Mouse (Mus musculus): ENCODE data around the gene Nenf. TPM values are rescaled to one million over a fixed set of nuclear protein-coding genes. Genes with fewer than 3 reads are reported as not detected.

Nenf gene
- total and polyA plus RNA-seq, 2 experiments from 2014 or later, result 170 to 189 TPM

DNA sequence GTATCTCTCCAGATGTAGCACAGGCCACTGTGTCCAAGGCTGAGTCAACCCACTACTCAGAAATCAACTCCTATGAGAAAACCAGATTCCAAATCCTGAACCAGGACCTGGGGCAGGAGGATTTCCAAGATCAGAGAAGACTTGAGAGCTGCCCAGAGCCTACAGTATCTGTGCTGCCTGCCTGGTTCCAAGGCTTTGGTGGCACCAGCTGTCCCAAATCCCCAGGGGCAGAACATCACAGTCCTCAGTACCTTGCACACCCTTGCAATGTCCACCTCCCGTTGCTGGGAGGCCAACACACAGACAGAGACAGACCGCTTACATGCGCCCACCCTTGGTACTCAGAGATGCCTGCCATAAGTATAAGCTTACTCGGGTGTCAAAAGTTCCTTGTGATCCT, 19.7 kb downstream of the Nenf start:
- Histone ChIP-seq H3K9me3 (ENCODE audit: low read length) (no peaks in the 10 kb centered on the region), H3K27me3 (ENCODE audit: insufficient read depth, low read length) (no peaks in the 10 kb centered on the region), H3K4me3 (ENCODE audit: low read depth, low read length) (no peak overlapping the region), H3K4me1 (ENCODE audit: insufficient read depth) (no peaks in the 10 kb centered on the region), H3K4me2 (ENCODE audit: low read depth) (no peak overlapping the region), H3K36me3 (ENCODE audit: insufficient read depth) (no peaks in the 10 kb centered on the region), H3K9ac (no peak overlapping the region), H3K27ac (ENCODE audit: low read depth, low read length) (no peak overlapping the region)
- no peak for ATAC-seq
- no peak for DNase-seq
- no peak for TF ChIP-seq CTCF (IDR thresholded peaks at IDR 0.05; ENCODE audit: low read depth)
- WGBS, result 88% methylated on average over 4 of the region's 4 CpGs

DNA sequence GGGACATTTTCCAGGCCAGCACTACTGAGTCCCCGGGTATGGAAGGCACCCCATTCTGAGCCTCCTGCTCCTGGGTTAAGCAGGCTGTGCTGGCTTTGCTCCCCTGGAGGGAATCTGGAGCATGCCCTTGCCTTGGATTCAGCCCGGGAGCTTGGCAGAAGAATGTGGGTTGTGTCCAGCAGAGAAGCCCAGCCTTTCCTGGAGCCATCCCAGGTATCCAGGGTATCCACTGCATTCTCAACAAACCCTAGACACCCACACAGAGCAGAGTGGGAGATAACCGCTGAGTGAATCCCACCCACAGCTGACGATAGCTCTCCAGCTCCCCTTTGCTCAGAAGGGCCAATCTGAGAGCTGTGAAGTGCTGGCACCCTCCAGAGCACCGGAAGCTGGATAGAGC, 21.5 kb downstream of the Nenf start:
- no peaks in the 10 kb centered on the region for H3K27me3 ChIP-seq (ENCODE audit: insufficient read depth, low read length)
- no peak for TF ChIP-seq CTCF (IDR thresholded peaks at IDR 0.05; ENCODE audit: low read depth)
- H3K4me2 ChIP-seq (ENCODE audit: low read depth), result no peak overlapping the region
- peak; percentile 38 for ATAC-seq
- no peaks in the 10 kb centered on the region for H3K9me3 ChIP-seq (ENCODE audit: low read length)
- H3K4me3 ChIP-seq (ENCODE audit: low read depth, low read length), result no peak overlapping the region
- DNase-seq, result peak; percentile 17
- WGBS, result 62% methylated on average over 5 of the region's 5 CpGs
- H3K4me1 ChIP-seq (ENCODE audit: insufficient read depth), result no peaks in the 10 kb centered on the region
- H3K27ac ChIP-seq (ENCODE audit: low read depth, low read length), result no peak overlapping the region
- H3K9ac ChIP-seq, result no peak overlapping the region
- H3K36me3 ChIP-seq (ENCODE audit: insufficient read depth), result no peaks in the 10 kb centered on the region

DNA sequence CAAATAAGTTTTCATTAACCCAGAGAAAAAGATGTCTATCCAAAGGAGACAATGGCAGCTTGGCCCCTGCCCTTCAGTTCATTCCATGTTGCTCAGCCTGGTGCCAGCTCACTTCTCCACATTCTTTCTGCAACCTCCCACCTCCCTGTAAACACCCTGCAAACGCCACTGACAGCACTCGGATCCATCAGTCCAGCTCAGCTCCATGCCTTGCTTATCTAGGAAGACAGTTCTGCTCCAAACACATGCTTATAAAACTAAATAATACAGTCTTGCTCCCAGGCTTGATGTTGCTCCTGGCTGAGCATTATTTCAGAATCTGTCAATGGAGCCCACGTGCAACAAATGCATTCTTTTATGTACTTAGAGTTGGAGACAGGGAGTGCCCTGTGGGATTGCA, 22.2 kb downstream of the Nenf start:
- ATAC-seq, result no peak
- Histone ChIP-seq H3K36me3 (ENCODE audit: insufficient read depth) (no peaks in the 10 kb centered on the region), H3K4me1 (ENCODE audit: insufficient read depth) (no peaks in the 10 kb centered on the region), H3K4me2 (ENCODE audit: low read depth) (no peak overlapping the region), H3K4me3 (ENCODE audit: low read depth, low read length) (no peak overlapping the region), H3K27ac (ENCODE audit: low read depth, low read length) (no peak overlapping the region), H3K27me3 (ENCODE audit: insufficient read depth, low read length) (no peaks in the 10 kb centered on the region), H3K9me3 (ENCODE audit: low read length) (no peaks in the 10 kb centered on the region), H3K9ac (no peak overlapping the region)
- DNase-seq, result no peak
- WGBS, result 32% methylated on average over 3 of the region's 3 CpGs
- no peak for TF ChIP-seq CTCF (IDR thresholded peaks at IDR 0.05; ENCODE audit: low read depth)

DNA sequence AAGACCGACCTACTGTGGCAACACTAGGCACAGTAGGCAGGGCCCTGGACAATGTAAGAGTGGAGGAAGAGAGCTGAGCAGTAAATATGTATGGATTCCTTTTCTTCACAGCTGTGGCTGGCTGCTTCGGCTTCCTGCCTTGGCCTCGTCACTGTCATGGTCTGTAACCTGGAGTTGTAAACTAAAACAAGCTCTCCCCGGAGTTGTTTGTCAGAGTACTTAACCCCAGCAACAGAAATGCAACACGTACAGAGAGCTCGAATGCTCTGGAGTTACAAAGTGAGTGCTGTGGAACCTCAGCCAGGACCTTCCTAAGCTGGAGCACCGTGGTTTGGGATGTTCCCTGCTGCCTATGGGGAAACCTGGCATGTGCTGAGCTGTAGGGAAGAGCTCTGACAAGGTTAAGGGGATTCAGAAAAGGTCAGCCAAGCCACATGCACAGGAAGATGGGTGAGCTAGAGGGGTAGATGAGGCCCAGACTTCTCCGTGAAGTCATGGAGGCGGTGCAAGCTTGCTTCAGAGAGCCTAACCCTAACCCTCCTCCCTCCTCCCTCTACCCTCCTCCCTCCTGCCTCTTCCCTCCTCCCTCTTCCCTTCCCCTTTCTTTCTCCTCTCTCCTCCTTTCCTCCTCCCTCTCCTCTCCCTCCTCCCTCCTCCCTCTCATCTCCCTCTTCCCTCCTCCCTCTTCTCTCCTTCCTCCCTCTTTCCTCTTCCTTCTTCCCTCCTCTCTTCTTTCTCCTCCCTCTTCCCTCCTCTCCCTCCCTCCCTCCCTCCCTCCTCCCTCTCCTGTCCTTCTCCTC, 23.8 kb downstream of the Nenf start:
- WGBS, result 78% methylated on average over 9 of the region's 9 CpGs
- DNase-seq (no peak), ATAC-seq (no peak)
- H3K4me2 ChIP-seq (ENCODE audit: low read depth), result no peak overlapping the region
- H3K4me3 ChIP-seq (ENCODE audit: low read depth, low read length), result no peak overlapping the region
- H3K9me3 ChIP-seq (ENCODE audit: low read length), result no peaks in the 10 kb centered on the region
- no peaks in the 10 kb centered on the region for H3K36me3 ChIP-seq (ENCODE audit: insufficient read depth)
- H3K4me1 ChIP-seq (ENCODE audit: insufficient read depth), result no peaks in the 10 kb centered on the region
- no peak overlapping the region for H3K27ac ChIP-seq (ENCODE audit: low read depth, low read length)
- no peak overlapping the region for H3K9ac ChIP-seq
- no peaks in the 10 kb centered on the region for H3K27me3 ChIP-seq (ENCODE audit: insufficient read depth, low read length)
- TF ChIP-seq CTCF (IDR thresholded peaks at IDR 0.05; ENCODE audit: low read depth), result no peak

DNA sequence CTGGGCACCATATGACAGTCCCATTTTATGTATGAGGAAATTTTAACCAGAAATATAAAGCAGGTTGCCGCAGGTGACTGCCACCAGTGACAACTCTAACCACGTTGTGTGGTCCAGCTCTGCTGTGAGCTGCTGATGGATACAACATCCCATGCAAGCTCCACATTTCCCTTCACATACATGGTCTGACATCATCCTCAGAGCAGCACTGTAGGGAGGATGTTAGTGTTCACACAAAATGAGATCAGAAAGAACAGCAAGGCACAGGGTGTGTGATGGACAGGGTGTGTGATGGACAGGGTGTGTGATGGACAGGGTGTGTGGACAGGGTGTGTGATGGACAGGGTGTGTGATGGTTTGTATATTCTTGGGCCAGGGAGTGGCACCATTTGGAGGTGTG, 24.9 kb downstream of the Nenf start:
- H3K4me2 ChIP-seq (ENCODE audit: low read depth), result no peak overlapping the region
- no peak overlapping the region for H3K4me3 ChIP-seq (ENCODE audit: low read depth, low read length)
- no peak overlapping the region for H3K27ac ChIP-seq (ENCODE audit: low read depth, low read length)
- no peaks in the 10 kb centered on the region for H3K9me3 ChIP-seq (ENCODE audit: low read length)
- DNase-seq, result no peak
- WGBS, result 86% methylated on average over 2 of the region's 2 CpGs
- no peaks in the 10 kb centered on the region for H3K4me1 ChIP-seq (ENCODE audit: insufficient read depth)
- ATAC-seq, result no peak
- no peak overlapping the region for H3K9ac ChIP-seq
- H3K36me3 ChIP-seq (ENCODE audit: insufficient read depth), result no peaks in the 10 kb centered on the region
- no peaks in the 10 kb centered on the region for H3K27me3 ChIP-seq (ENCODE audit: insufficient read depth, low read length)
- TF ChIP-seq CTCF (IDR thresholded peaks at IDR 0.05; ENCODE audit: low read depth), result no peak

DNA sequence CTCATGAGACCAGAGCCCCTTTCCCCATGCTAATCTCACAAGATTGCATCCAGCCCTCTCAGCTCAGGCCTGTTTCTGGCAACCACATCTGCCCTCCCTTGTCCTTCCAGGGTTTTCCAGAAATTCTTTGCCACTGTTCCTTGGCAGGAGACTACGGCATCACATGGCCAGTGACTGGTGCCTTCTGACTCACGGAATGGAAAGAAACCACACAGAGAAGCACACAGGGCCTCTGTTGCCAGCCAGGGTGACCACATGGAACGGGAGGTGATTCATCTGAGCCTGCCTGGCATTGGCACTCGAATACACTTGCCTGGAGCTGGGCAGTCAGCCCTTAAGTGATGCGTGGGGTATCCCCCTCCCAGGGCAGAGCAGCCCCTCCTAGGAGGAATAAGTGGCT, 25.6 kb downstream of the Nenf start:
- WGBS, result 52% methylated on average over 5 of the region's 5 CpGs
- H3K27me3 ChIP-seq (ENCODE audit: insufficient read depth, low read length), result no peaks in the 10 kb centered on the region
- H3K36me3 ChIP-seq (ENCODE audit: insufficient read depth), result no peaks in the 10 kb centered on the region
- H3K4me2 ChIP-seq (ENCODE audit: low read depth), result no peak overlapping the region
- H3K9ac ChIP-seq, result no peak overlapping the region
- TF ChIP-seq CTCF (IDR thresholded peaks at IDR 0.05; ENCODE audit: low read depth), result no peak
- no peak overlapping the region for H3K4me3 ChIP-seq (ENCODE audit: low read depth, low read length)
- H3K4me1 ChIP-seq (ENCODE audit: insufficient read depth), result no peaks in the 10 kb centered on the region
- peak; percentile 56 for DNase-seq
- H3K9me3 ChIP-seq (ENCODE audit: low read length), result no peaks in the 10 kb centered on the region
- no peak overlapping the region for H3K27ac ChIP-seq (ENCODE audit: low read depth, low read length)
- peak; percentile 88 for ATAC-seq

DNA sequence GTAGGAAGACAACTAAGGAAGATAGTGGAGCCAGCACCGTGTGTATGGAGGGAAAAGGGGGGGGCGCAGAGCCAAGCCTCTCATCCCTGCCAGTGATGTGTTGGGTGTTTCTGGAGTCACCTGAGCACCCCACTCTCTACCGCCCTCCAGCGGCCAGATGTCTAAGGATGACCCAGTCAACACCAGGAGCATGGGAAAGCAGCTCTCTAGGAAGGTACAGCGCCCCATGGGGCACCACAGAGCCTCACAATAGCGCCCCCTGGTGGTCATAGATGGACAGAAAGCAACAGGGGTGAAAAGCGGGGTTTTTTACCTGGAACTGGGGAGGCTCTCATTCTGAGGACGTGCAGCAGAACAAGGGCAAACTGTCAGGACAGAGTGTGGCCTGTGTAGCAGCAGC, 29.2 kb downstream of the Nenf start:
- no peak overlapping the region for H3K27ac ChIP-seq (ENCODE audit: low read depth, low read length)
- ATAC-seq (no peak), DNase-seq (no peak)
- H3K4me2 ChIP-seq (ENCODE audit: low read depth), result no peak overlapping the region
- H3K4me1 ChIP-seq (ENCODE audit: insufficient read depth), result no peaks in the 10 kb centered on the region
- no peaks in the 10 kb centered on the region for H3K9me3 ChIP-seq (ENCODE audit: low read length)
- H3K4me3 ChIP-seq (ENCODE audit: low read depth, low read length), result no peak overlapping the region
- H3K27me3 ChIP-seq (ENCODE audit: insufficient read depth, low read length), result no peaks in the 10 kb centered on the region
- 34% methylated on average over 8 of the region's 8 CpGs for WGBS
- no peaks in the 10 kb centered on the region for H3K36me3 ChIP-seq (ENCODE audit: insufficient read depth)
- peak; percentile 56 for TF ChIP-seq CTCF (IDR thresholded peaks at IDR 0.05; ENCODE audit: low read depth)
- H3K9ac ChIP-seq, result no peak overlapping the region

All from forebrain, postnatal 0 days (tissue).